Mouse (Mus musculus) heart, postnatal 0 days (tissue): ENCODE data around the gene Trim38. TPM values are rescaled to one million over a fixed set of nuclear protein-coding genes. Genes with fewer than 3 reads are reported as not detected.
"Not testable (repeated sequence)": the region's sequence is repeated elsewhere in the genome, so short reads cannot be mapped to it uniquely, and the experiment has no call there.

ENCODE experiments used
- ATAC-seq: fragments of 200-750 bp; cut with Nextera tagmentation; 2 replicates; pipeline ENCODE4 v1.8.0; 2017; ENCODE audit warnings: low read depth, moderate number of reproducible peaks, moderate library complexity; ENCODE audit not compliant: insufficient read depth
- DNase-seq: peaks from one replicate; pipeline ENCODE4 v3.0.0-alpha.2; 2016; ENCODE audit warnings: low spot score
- H3K27ac ChIP-seq: fragments of 300-500 bp; sonication (generic); 2 replicates; pipeline ENCODE4 v1.5.1; 2014; ENCODE audit warnings: low read depth, mild to moderate bottlenecking
- H3K27me3 ChIP-seq: fragments of 300-500 bp; sonication (generic); 2 replicates; pipeline ENCODE4 v1.6.1; 2014; ENCODE audit warnings: low read length, mixed read lengths; ENCODE audit not compliant: control insufficient read depth, insufficient read depth
- H3K36me3 ChIP-seq: fragments of 300-500 bp; sonication (generic); replicated peaks from 2 replicates; pipeline ENCODE4 v1.6.1; 2014; ENCODE audit warnings: low read length, mixed read lengths; ENCODE audit not compliant: control insufficient read depth, insufficient read depth
- H3K4me1 ChIP-seq: fragments of 300-500 bp; sonication (generic); 2 replicates; pipeline ENCODE4 v1.6.1; 2014; ENCODE audit warnings: antibody characterized with exemption; ENCODE audit not compliant: control insufficient read depth, insufficient read depth
- H3K4me2 ChIP-seq: fragments of 300-500 bp; sonication (generic); 2 replicates; pipeline ENCODE4 v1.6.1; 2014; ENCODE audit warnings: low read depth, mild to moderate bottlenecking, low read length, moderate library complexity
- H3K4me3 ChIP-seq: fragments of 300-500 bp; sonication (generic); 2 replicates; pipeline ENCODE4 v1.5.1; 2014; ENCODE audit warnings: low read depth, low read length
- H3K9ac ChIP-seq: fragments of 300-500 bp; sonication (generic); replicated peaks from 2 replicates; pipeline ENCODE4 v1.6.1; 2014; ENCODE audit warnings: low read depth, low read length, mixed read lengths
- H3K9me3 ChIP-seq: fragments of 300-500 bp; sonication (generic); replicated peaks from 2 replicates; pipeline ENCODE4 v1.6.1; 2016; ENCODE audit warnings: low read length; ENCODE audit not compliant: control insufficient read depth
- CTCF ChIP-seq: IDR thresholded peaks from 2 replicates; pipeline ENCODE4 v1.5.1; 2016; ENCODE audit warnings: antibody characterized with exemption, control low read depth, low read depth
- EP300 ChIP-seq: IDR thresholded peaks from 2 replicates; pipeline ENCODE4 v1.6.1; 2016; ENCODE audit warnings: antibody characterized with exemption, low read depth
- WGBS: fragments of 180-500 bp; shearing (Covaris S2); extraction: QIAGEN DNeasy Blood & Tissue Kit; methylation state at CpG from one replicate; pipeline ENCODE4 v1.1.7; 2014; 5-methylcytosine and 5-hydroxymethylcytosine counted together
- polyA plus RNA-seq: library from polyadenylated mRNA; unstranded; fragments of >200 nt; fragmentation: Nextera tagmentation; extraction: Ambion mirVana; gene quantifications from 2 replicates; pipeline ENCODE4 v1.2.1, GENCODE M21; 2015
- total RNA-seq: library from RNA; depleted of rRNA; stranded (reverse); fragments of >200 nt; gene quantifications from 2 replicates; pipeline ENCODE4 v1.2.3, GENCODE M21; 2014; ENCODE audit warnings: low replicate concordance; rRNA removed

Trim38 gene
- total RNA-seq (not detected in 2 replicates), polyA plus RNA-seq (0.08 and 0.10 TPM in 2 replicates)

- H3K9ac ChIP-seq, H3K4me2 ChIP-seq, H3K27ac ChIP-seq, H3K27me3 ChIP-seq, H3K4me1 ChIP-seq, H3K4me3 ChIP-seq, DNase-seq, H3K9me3 ChIP-seq, ATAC-seq, H3K36me3 ChIP-seq: not testable (repeated sequence)
- WGBS = 81% methylated on average over 2 of the region's 2 CpGs
Measured at GRCm38 (mm10) chr13:23769613-23770012, at the start of gene Trim38. Trim38 (plus strand) TSS chr13:23769913.

- Histone ChIP-seq H3K27ac (no peak overlapping the region), H3K4me1 (0 out of 2 replicates have a peak, but pooled peaks cover 8% of the 10 kb centered on the region), H3K4me3 (no peak overlapping the region), H3K9me3 (no peaks in the 10 kb centered on the region), H3K27me3 (no peaks in the 10 kb centered on the region), H3K9ac (no peak overlapping the region), H3K36me3 (no peaks in the 10 kb centered on the region), H3K4me2 (no peak overlapping the region)
- TF ChIP-seq EP300 (no peak), CTCF (no peak)
- ATAC-seq = no peak
- WGBS = 56% methylated on average over 4 of the region's 4 CpGs
- no peak for DNase-seq
Measured at GRCm38 (mm10) chr13:23724239-23724638, 45.5 kb upstream of the Trim38 start.

- 0 out of 2 replicates have a peak, but pooled peaks cover 8% of the 10 kb centered on the region for H3K4me1 ChIP-seq
- no peak overlapping the region for H3K4me3 ChIP-seq
- no peak overlapping the region for H3K27ac ChIP-seq
- H3K4me2 ChIP-seq = no peak overlapping the region
- DNase-seq (no peak), ATAC-seq (no peak)
- H3K9me3 ChIP-seq = no peaks in the 10 kb centered on the region
- H3K36me3 ChIP-seq = no peaks in the 10 kb centered on the region
- TF ChIP-seq EP300 = no peak
- TF ChIP-seq CTCF = no peak
- no peaks in the 10 kb centered on the region for H3K27me3 ChIP-seq
- WGBS = no CpG with 5 or more reads among the region's 1 CpGs
- no peak overlapping the region for H3K9ac ChIP-seq
Measured at GRCm38 (mm10) chr13:23725213-23725612, 44.5 kb upstream of the Trim38 start.

- 67% methylated on average over 18 of the region's 18 CpGs for WGBS
Measured at GRCm38 (mm10) chr13:23728472-23729191, 41.1 kb upstream of the Trim38 start.

DNA sequence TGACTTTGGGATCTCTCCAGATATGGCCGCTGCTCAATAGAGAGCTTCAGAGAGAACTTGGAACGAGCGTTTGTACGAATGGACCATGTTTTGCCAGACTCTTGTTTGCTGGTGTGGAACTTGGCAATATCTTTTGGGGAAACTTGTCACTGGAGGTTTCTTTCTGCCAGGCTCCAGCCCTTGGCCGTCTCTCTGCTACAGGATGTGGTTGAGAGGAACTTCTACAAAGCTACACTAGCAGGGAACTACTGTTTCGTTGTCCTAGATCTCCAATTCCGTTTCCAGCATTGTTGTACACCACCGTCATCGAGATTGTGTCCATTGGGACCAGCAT, 40.6 kb upstream of the Trim38 start:
- DNase-seq = no peak
- Histone ChIP-seq H3K9ac (no peak overlapping the region), H3K9me3 (no peaks in the 10 kb centered on the region), H3K36me3 (no peaks in the 10 kb centered on the region), H3K4me3 (no peak overlapping the region), H3K27me3 (no peaks in the 10 kb centered on the region), H3K27ac (peak overlapping the region; percentile 30; the same call in 1 of the 2 replicates), H3K4me1 (0 out of 2 replicates have a peak, but pooled peaks cover 7% of the 10 kb centered on the region), H3K4me2 (no peak overlapping the region)
- TF ChIP-seq EP300 (no peak), CTCF (no peak)
- WGBS = 84% methylated on average over 9 of the region's 9 CpGs
- no peak for ATAC-seq

More at GRCm38 (mm10) chr13:23728472-23729191, 41.1 kb upstream of the Trim38 start:
- Histone ChIP-seq H3K9ac (no peak overlapping the region), H3K4me2 (no peak overlapping the region), H3K9me3 (no peaks in the 10 kb centered on the region), H3K4me3 (no peak overlapping the region), H3K4me1 (0 out of 2 replicates have a peak, but pooled peaks cover 8% of the 10 kb centered on the region), H3K36me3 (no peaks in the 10 kb centered on the region), H3K27ac (peak overlapping the region; percentile 30; the same call in 1 of the 2 replicates), H3K27me3 (no peaks in the 10 kb centered on the region)
- DNase-seq (no peak), ATAC-seq (no peak)
- TF ChIP-seq EP300 (no peak), CTCF (no peak)

DNA sequence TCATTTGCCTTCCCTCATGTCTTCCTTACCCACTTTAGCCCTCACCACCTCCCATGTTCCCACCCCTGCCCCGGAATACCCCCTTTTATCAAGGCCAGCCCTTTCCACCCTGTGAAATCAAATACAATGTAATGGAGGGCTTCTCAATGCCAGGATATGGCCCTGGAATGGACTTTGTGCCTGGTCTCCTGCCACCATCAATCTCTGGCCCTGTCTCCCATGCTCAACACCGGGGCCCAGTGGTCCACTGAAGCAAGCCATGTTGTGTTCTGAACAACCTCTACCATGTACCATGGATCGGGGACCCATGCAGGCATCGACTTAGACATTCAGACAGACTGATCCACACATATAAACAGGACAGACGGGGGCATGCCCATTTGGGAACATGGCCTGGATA, 40.0 kb upstream of the Trim38 start:
- Histone ChIP-seq H3K9ac (no peak overlapping the region), H3K4me2 (no peak overlapping the region), H3K4me3 (no peak overlapping the region), H3K4me1 (0 out of 2 replicates have a peak, but pooled peaks cover 4% of the 10 kb centered on the region), H3K36me3 (no peaks in the 10 kb centered on the region), H3K27ac (no peak overlapping the region), H3K27me3 (no peaks in the 10 kb centered on the region), H3K9me3 (no peaks in the 10 kb centered on the region)
- WGBS = 89% methylated on average over 5 of the region's 5 CpGs
- ATAC-seq = no peak
- TF ChIP-seq CTCF = no peak
- no peak for TF ChIP-seq EP300
- no peak for DNase-seq
